Mouse (Mus musculus) midbrain, embryonic 10.5 days (tissue): Measurements from ENCODE around the gene Gm5726. TPM values are rescaled to one million over a fixed set of nuclear protein-coding genes. Genes with fewer than 3 reads are reported as not detected.
"Not testable (repeated sequence)": the region's sequence is repeated elsewhere in the genome, so short reads cannot be mapped to it uniquely, and the experiment has no call there.

Experiments
- DNase-seq: peaks from one replicate; pipeline ENCODE4 v3.0.0-alpha.2; 2017; ENCODE audit warnings: low spot score
- H3K27ac ChIP-seq: fragments of 300-500 bp; sonication (generic); replicated peaks from 2 replicates; pipeline ENCODE4 v1.5.1; 2016; ENCODE audit warnings: mild to moderate bottlenecking
- H3K27me3 ChIP-seq: fragments of 300-500 bp; sonication (generic); 2 replicates; pipeline ENCODE4 v1.6.1; 2016; ENCODE audit warnings: low read depth, mild to moderate bottlenecking; ENCODE audit not compliant: poor library complexity, severe bottlenecking
- H3K36me3 ChIP-seq: fragments of 300-500 bp; sonication (generic); 2 replicates; pipeline ENCODE4 v1.6.1; 2016; ENCODE audit warnings: mild to moderate bottlenecking, moderate library complexity
- H3K4me1 ChIP-seq: fragments of 300-500 bp; sonication (generic); 2 replicates; pipeline ENCODE4 v1.6.1; 2016
- H3K4me3 ChIP-seq: fragments of 300-500 bp; sonication (generic); 2 replicates; pipeline ENCODE4 v1.5.1; 2016; ENCODE audit warnings: mild to moderate bottlenecking, moderate library complexity
- H3K9me3 ChIP-seq: fragments of 300-500 bp; sonication (generic); replicated peaks from 2 replicates; pipeline ENCODE4 v1.6.1; 2016; ENCODE audit warnings: mild to moderate bottlenecking
- WGBS: fragments of 180-500 bp; shearing (Covaris S2); methylation state at CpG from one replicate; pipeline ENCODE4 v1.1.7; 2016; 5-methylcytosine and 5-hydroxymethylcytosine counted together
- polyA plus RNA-seq: library from polyadenylated mRNA; unstranded; fragments of >200 nt; fragmentation: Nextera tagmentation; extraction: Ambion mirVana; gene quantifications from 2 replicates; pipeline ENCODE4 v1.2.1, GENCODE M21; 2016

The Gm5726 gene
- not detected in 2 replicates for polyA plus RNA-seq

- not testable (repeated sequence) for H3K36me3 ChIP-seq, DNase-seq, H3K4me3 ChIP-seq, H3K27me3 ChIP-seq, H3K4me1 ChIP-seq, H3K27ac ChIP-seq, H3K9me3 ChIP-seq
- WGBS: no CpG with 5 or more reads among the region's 1 CpGs
Observed at GRCm38 (mm10) chr7:20545657-20546056, at the start of gene Gm5726. Gene Gm5726, minus strand, starts transcription at chr7:20545757.

GRCm38 (mm10) chr7:20576141-20576540, 30.6 kb upstream of the Gm5726 start, which contains the start of gene Gm4141:
Gene Gm4141, minus strand, starts transcription at chr7:20576241.
- not testable (repeated sequence) for H3K4me3 ChIP-seq, H3K4me1 ChIP-seq, H3K9me3 ChIP-seq, H3K27ac ChIP-seq, H3K36me3 ChIP-seq, H3K27me3 ChIP-seq, DNase-seq
- WGBS: no CpG with 5 or more reads among the region's 3 CpGs

- no CpG with 5 or more reads among the region's 3 CpGs for WGBS
- H3K27me3 ChIP-seq, DNase-seq, H3K4me1 ChIP-seq, H3K36me3 ChIP-seq, H3K9me3 ChIP-seq, H3K27ac ChIP-seq, H3K4me3 ChIP-seq: not testable (repeated sequence)
Observed at GRCm38 (mm10) chr7:20533537-20533936, 12.0 kb downstream of the Gm5726 start, which contains the start of gene Vmn1r104. Gene Vmn1r104, plus strand, starts transcription at chr7:20533837.

- not testable (repeated sequence) for H3K27ac ChIP-seq, H3K36me3 ChIP-seq, H3K4me1 ChIP-seq, H3K9me3 ChIP-seq, DNase-seq, H3K4me3 ChIP-seq, H3K27me3 ChIP-seq
- WGBS: no CpG with 5 or more reads among the region's 3 CpGs
Observed at GRCm38 (mm10) chr7:20510434-20510833, 35.1 kb downstream of the Gm5726 start, which contains the start of gene Vmn1r103. Gene Vmn1r103, minus strand, starts transcription at chr7:20510534.

Other genes starting within 250 kb of the Gm5726 start
- not detected in 2 replicates for gene Gm4133, start 211.7 kb downstream of the Gm5726 start, polyA plus RNA-seq
- not detected in 2 replicates for gene Gm5728, start 170.3 kb downstream of the Gm5726 start, polyA plus RNA-seq
- not detected in 2 replicates for gene Vmn1r100, start 127.8 kb downstream of the Gm5726 start, polyA plus RNA-seq
- not detected in 2 replicates for gene Vmn1r101, start 103.2 kb downstream of the Gm5726 start, polyA plus RNA-seq
- not detected in 2 replicates for gene Gm10670, start 70.8 kb downstream of the Gm5726 start, polyA plus RNA-seq
- not detected in 2 replicates for gene Vmn1r103, start 35.2 kb downstream of the Gm5726 start, polyA plus RNA-seq
- gene Vmn1r104, start 11.9 kb downstream of the Gm5726 start, polyA plus RNA-seq: not detected in 2 replicates
- gene Gm4141, start 30.5 kb upstream of the Gm5726 start, polyA plus RNA-seq: not detected in 2 replicates
- not detected in 2 replicates for gene Gm4513, start 53.3 kb upstream of the Gm5726 start, polyA plus RNA-seq
- not detected in 2 replicates for gene Vmn1r107, start 123.2 kb upstream of the Gm5726 start, polyA plus RNA-seq
- gene Vmn1r111, start 157.5 kb upstream of the Gm5726 start, polyA plus RNA-seq: not detected in 2 replicates
- not detected in 2 replicates for gene Gm10668, start 184.9 kb upstream of the Gm5726 start, polyA plus RNA-seq
- gene Vmn1r112, start 225.4 kb upstream of the Gm5726 start, polyA plus RNA-seq: not detected in 2 replicates
- gene Vmn1r113, start 241.5 kb upstream of the Gm5726 start, polyA plus RNA-seq: not detected in 2 replicates